Mouse (Mus musculus) lung, postnatal 14 days (tissue): ENCODE data around the gene Zdhhc14.

Experiments used
- DNase-seq: peaks from one replicate; pipeline ENCODE4 v3.0.0; 2021

Zdhhc14 gene

DNA sequence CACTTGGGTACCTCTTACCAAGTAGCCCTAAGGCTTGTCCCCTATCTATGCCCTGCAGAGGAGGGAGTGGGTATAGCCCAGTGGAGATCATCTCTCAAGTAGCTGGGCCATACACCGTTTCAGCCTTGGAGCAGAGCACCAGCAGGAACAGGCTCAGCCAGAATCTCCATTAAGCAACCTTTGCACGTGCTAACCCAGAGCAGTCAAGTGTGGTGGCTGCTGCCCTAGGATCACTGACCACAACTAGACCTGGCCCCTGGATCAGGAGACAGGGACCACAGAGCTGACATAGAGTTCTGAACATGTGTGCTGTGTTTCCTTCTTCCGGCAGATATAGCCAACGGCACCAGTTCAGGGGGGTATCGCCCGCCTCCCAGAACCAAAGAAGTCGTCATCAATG, 193.0 kb downstream of the Zdhhc14 start:
- no peak for DNase-seq

DNA sequence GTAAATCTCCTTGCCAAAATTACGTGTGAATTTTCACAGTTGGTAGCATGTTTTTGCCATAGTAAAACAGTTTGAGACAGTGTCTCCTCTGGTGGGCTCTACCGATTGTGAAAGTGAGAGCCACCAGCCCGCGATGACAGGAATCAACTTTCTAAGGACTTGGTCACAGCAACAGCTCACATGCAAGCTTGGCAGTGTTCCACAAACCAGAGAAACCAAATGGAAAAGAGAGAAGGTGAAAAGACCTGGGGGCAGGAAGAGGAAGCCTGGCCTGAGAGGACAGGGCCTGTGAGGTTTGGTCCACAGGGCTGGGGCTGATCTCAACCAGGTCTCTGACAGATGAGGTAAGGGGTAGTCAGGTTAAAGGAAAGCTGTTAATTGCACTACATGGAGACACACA, 195.5 kb downstream of the Zdhhc14 start:
- DNase-seq = no peak

DNA sequence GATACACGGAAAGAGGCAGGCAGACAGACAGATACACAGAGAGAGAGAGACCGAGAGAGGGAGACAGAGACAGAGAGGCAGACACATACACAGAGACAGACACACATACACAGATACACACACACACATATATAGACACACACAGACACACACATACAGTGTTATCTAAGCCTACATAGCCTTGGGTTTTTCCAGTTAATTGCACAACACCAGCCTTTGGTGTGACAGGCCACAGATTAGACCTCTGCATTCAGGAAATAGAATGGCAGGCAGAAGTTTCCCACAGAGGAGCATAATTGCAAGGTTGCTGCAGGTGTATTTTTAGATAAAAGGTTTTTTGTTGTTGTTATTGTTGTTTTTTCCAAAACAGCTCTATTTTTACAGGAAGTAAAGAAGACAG, 195.9 kb downstream of the Zdhhc14 start:
- no peak for DNase-seq

DNA sequence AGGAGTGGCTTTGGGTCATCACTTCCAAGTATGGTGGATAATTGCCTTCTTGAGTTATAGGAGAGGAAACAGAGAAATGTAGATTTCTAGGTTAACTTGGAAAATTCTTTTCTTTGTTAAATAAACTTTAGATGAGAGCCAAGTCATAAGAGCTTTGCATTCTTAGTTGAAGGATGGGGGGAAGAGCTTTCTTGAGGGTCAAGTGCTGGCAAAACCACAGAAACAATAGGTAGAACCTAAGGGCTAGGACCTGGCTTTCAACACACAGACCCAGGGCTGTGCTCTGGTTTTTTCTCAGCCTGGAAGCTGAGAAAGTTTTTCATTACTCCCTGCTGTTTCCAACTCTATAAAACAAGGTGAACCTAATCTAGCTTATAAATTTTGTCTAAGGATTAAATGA, 196.3 kb downstream of the Zdhhc14 start:
- DNase-seq = no peak

DNA sequence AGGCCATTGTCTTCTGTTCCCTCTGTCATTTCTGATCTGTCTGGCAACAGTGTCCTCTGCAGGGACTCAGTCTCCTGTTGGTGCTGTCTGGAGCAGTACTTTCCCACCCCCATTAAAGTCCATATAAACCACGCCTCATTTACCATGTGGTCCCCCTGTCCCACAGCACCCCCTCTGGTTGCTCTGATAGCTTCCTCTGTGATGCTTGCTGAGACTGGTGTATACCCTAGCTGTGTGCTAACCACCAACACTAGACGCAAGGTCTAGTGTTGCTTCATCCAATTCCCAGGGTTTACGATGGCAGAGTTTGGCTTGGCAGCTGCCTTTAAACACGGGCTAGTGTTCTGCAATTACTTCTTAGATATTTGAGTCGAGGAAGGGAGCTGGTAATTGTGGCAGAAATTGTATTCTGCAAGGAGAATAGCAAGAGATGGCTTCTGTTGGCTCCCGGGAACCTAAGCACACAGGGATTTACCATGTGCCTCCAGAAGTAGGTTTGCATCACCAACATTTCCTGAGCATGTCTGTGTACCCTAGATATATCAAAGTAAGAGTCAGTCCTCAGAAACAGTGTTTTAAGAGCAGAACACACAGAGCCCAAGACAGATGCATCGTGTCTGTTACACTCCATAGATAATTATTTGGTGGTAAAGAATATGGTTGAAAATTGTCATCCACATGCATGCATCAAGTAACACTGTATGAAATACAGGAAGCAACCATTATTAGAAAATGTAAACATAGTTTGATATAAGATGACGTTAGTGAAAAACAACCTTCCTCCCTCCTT, 198.6 kb downstream of the Zdhhc14 start:
- DNase-seq = peak; percentile 20

DNA sequence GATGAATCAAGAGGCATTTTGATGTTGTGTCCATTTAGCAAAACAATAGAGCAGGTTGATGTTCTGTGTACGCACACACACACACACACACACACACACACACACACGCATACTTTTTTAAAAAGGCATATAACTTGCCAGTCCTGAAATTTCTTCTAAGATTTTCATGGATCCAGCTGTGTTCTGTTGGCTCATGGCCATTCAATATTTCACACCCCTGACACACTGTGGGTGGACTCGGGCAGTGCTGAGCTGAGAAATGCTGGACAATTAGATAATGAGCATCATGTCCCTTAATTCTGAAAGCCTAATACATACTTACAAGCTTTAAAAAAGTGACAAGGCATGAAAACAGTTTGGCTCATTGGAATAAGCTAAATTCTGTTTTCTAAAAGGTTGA, 200.3 kb downstream of the Zdhhc14 start:
- DNase-seq = no peak

DNA sequence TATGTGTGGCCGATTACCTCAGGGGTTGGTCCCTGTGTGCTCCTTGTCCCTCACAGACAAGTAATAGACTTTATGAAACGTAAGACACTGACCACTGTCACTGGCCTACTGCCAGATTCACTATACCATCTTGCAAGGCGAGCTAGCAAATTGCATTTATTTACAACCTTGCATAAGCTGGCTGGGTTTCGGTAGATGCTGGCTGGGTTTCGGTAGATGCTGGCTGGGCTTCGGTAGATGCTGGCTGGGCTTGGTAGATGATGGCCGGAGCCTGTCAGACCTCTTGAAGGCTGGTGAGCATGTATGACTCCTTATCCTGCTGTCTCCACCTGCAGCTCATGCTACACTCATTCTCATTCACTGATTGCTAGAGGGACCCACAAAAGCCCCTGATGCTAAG, 200.9 kb downstream of the Zdhhc14 start:
- DNase-seq = no peak

DNA sequence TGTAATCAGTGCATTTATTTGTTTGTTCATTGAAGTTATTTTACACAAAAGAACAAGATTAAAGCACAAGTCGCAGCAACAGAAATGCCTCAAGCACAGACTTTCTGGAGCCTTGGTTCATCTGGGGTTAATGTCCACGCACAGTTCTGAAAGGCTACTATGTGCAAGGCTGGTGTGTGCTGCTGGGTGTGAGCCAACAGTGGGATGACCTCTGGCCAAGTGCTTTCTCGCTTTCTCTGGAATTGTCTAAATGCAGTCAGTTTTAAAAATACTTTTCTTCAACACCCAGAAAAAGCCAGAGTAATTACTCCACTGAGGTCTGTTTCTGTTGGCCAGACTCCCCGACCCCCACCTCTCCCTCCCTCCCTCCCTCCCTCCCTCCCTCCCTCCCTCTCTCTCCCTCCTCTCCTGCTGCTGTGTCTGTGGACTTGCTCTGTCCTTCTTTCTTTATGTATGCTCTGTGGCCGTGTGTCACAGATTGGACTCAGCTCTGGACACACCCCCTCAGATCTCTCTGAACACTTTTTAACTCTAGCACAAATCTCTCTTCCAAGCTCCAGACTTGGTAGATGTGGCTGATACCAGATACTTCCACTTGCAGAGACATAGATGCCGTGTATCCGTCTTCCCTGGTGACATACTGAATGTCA, 206.2 kb downstream of the Zdhhc14 start:
- peak; percentile 17 for DNase-seq

DNA sequence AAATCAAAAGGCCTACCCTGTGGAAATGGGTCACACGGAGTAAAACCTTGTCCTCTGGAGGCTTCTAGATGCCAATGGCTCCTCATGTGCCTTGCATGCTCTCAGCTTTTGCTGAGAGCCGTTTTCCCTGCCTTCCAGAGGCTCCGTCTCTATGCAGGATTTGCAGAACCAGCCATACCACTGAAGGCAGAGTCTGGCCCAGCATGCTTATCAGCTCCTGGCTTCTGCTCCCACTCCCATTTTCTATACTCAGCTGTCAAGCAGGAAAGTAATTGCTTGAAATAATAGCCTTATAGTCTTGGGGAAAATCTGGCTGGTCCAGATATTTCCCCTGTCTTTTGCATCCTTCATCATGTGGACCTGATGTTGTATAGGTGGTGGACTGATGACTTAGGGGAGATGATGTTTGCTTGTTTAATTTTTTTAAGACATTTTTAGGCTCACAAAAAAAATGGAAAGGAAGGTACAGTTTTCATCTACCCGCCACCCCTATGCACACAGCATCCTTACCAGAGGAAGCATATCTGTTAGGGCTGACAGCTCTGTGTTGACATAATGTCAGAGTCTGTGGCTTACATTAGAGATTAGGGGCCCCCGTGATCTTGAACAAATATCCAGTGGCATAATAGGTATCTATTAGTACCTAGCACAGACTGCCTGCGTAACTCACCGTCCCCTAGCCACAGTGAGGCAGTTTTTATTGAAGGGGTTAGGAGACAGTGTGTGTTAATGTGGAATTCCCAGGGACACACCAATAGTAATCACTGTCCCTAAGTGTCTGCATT, 218.2 kb downstream of the Zdhhc14 start:
- no peak for DNase-seq

DNA sequence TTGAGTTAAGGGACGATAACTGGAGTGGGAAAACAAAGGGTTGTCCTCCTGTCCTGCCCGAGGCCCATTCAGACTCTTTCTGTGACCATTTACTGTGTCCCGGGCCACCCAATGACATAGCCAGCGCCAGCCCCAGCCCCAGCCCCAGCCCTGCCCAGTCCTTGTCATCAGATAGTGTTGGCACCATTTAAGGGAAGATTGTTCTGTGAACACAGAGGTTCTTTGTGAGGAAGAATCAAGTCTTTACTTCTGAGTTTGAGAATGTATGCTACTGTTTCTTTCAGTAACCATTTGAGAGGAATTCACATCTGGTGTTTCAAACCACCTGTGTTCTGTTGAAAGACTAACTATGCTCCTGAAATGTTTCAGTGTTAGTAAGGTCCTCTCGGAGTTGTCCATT, 219.5 kb downstream of the Zdhhc14 start:
- no peak for DNase-seq

DNA sequence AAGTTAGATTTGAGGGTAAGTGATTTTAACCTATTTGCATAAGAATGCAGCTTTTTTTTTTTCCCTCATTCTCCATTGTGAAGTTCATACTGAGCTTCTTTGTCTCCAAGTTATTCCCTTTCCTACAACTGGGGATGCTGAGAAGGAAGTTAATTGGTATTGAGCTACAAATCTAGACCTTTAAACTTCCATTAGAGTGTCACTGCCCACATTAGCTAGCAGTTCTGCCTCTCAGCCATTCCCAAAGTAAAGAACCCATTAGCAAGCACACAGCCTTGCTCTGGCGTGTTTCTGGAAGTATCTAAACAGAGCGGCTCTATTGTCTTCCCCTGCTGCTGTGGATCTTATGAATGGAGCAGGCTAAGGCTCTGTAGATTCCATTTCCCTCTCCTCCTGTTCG, 220.8 kb downstream of the Zdhhc14 start:
- DNase-seq = no peak

DNA sequence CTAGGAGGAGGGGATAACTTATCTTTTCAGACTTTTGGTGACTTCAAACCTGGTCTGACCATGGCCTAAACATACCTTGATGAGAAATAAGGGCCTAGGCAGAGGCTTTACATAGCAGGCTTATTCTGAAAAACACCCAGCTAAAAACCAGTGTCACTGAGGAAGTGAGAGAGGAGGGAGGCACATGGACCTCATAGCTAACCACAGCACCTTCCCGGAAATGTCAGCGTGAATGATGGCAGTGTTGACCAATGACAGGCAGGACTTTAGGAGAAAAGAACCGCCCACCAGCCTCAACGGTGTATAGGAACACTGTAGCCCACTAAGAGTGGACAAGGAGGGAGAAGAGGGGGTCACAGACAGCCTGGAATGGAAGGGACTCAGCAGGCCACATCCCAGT, 224.6 kb downstream of the Zdhhc14 start:
- no peak for DNase-seq

DNA sequence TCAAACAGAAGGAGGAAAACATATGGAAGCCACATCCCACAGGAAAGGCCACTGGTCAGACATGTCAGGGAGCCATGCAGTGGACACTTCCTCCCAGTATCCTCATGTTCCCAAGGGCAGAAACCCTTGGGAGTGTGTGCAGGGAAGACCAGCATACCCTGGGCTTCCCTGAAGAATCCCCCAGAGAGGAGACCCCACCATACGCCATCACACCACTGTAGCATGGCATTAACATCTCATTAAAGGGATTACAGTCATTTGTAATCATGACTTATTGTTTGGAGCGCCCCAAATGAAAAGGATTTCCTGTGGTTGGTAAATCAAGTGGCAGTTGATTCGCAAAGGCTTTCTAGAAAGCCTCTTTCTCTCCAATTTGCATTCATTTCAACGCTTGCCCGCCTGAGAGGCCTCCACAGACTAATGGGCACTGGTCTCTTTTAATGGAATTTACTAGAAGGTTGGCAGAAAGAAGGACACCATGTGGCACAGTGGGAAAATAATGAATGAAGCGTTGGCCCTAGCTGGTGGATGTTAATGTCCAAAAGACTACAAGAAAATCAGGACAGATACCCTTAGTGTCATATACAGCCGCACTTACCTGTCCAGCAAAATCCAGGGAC, 226.5 kb downstream of the Zdhhc14 start:
- no peak for DNase-seq

DNA sequence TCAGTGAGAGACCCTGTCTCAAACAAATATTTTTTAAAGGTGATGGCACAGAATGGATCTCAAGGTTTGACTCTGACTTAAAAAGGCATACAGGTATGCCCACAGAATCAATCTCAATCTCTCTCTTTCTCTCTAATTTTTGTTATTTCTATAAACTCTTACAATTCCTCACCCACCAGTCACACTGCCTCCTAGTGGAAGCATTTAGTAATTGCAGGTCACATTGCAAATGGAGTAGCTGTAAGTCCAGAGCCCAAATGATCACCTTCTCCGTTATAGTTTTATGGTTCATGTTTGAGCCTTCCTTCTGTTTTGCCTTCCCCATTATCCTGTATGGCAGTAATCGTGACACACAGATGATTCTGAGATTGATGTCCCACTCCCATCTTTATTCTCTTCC, 230.4 kb downstream of the Zdhhc14 start:
- DNase-seq = no peak

DNA sequence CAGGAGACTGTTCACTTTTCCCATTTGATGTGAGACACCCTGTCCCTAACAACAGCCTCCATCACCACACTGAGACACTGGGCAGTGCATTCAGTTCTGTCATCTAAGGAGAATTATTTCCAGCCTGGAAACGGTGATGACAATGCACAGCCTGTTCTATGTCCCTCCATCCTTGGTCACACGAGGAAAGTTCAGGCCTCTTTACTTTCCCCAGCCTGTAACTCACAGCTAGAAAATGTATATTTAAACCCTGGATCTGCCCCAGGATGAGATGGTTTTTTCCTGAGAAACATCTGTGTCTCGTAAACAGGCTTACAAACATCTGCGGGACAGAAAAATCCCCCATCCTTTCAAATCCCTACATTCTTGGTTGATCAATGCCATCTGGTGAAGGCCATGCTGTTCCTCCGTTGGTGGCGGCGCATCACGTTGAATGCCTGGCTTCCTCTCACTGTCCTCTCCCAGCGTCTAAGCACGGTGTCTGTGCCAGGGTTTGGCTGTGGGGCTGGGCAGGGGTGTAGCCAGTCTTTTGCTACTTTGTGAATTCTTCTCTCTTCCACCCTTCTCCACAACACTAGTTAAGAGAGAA, 231.3 kb downstream of the Zdhhc14 start:
- DNase-seq = no peak

DNA sequence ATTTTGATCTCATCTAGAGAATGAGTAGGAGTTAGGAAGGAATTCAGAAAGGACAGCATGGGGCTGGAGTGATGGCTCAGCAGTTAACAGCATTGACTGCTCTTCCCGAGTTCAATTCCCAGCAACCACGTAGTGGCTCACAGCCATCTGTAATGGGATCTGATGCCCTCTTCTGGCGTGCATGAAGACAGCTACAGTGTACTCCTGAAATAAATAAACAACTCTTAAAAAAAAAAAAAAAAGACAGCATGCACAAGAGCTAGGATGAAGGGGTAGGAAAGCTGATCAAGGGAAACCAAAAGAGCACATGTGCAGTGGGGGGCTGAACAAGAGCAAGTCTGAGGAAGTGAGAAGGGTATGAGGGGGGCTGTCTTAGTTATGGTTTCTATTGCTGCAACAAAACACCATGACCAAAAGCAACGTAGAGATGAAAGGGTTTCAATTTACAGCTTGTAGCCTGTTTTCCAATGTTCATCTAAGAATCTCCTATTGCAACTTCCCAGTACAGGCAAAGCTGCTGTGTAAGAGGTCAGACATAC, 237.3 kb downstream of the Zdhhc14 start:
- no peak for DNase-seq

DNA sequence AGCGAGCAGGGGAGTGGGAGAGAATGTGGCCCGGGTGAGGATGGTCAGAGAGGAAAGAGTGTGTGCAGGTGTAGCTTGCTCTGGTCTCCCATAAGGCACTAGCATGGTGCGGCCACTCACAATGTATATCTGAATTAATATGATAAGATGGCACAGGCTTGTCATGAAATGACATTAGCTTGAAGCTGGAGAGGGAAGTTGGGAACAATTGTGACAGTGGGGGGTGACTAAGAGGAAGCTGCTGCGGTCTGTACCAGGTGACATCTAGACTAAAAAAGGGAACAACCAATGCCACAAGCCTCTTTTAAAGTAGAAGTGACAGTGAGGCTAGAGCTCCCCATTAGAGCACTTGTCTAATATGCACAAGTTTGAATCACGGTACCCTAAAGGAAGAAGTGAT, 238.2 kb downstream of the Zdhhc14 start:
- DNase-seq = no peak

DNA sequence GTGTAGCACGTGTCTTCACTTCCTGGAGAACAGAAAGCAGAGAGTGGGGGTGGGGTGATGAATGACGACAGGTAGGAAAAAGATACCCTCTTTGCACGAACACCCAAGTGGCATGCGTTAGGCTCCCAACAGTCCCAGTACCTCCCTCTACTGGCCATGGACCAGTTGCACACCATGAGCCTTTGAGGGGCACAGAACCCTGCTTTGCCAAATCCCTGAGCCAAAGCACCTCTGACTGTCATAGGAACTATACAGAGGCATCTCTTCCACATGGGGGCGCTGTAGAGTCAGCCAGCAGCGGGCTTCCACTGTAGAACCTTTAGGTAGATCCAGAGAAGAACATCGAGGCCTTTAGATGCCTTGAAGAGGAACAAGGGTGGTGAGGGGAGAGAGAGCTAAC, 241.0 kb downstream of the Zdhhc14 start:
- DNase-seq = peak; percentile 61

DNA sequence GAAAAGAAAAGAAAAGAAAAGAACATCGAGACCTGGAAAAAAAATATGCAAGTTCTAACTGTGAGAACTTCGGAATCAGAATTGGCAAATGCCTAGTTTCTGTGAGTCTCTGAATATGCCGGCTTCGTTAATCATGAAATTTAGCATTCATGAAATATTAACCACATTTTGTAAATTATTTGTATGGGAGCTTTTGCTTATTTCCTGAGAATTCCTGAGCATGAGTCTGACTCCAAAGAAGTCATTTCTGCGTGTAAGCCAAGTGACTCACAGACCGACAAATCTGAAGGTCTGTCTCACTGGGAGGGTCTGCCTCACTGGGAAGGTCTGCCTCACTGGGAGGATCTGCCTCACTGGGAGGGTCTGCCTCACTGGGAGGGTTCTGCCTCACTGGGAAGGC, 248.7 kb downstream of the Zdhhc14 start:
- no peak for DNase-seq

DNA sequence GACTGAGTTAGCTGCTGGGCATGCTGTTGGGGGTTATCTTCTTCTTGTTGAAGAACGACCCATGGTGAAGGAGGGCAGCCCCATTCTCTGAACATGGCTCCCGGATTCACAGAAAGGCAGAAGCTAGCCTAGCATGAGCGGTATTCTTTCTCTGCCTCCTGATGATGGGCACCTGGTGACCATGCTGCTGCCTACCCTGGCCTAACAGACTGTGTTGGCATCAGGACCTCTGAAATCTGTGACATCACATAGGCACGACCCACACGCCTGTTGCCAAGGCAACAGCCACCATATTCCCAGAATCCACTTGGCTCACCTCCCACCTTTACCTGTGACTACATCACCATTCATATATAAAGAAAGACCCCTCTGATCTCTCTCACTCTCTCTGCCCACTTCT, 251.7 kb downstream of the Zdhhc14 start:
- DNase-seq = no peak

DNA sequence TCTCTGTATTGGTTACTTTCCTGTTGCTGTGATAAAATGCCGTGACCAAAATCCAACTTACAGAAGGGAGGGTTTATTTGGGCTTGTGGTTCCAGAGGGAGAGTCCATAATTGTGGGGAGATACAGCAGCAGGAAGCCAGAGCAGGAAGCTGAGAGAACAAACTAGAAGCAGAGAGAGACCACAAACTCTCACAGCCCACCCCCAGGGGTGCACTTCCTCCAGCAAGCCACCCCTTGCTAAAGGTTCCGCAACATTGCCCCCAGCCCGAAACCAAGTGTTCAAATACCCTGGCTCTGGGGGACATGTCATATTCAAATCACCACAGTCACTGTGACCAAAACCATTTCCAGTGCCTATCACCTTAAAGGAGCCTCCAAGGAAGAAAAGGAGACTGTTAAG, 254.0 kb downstream of the Zdhhc14 start:
- no peak for DNase-seq

DNA sequence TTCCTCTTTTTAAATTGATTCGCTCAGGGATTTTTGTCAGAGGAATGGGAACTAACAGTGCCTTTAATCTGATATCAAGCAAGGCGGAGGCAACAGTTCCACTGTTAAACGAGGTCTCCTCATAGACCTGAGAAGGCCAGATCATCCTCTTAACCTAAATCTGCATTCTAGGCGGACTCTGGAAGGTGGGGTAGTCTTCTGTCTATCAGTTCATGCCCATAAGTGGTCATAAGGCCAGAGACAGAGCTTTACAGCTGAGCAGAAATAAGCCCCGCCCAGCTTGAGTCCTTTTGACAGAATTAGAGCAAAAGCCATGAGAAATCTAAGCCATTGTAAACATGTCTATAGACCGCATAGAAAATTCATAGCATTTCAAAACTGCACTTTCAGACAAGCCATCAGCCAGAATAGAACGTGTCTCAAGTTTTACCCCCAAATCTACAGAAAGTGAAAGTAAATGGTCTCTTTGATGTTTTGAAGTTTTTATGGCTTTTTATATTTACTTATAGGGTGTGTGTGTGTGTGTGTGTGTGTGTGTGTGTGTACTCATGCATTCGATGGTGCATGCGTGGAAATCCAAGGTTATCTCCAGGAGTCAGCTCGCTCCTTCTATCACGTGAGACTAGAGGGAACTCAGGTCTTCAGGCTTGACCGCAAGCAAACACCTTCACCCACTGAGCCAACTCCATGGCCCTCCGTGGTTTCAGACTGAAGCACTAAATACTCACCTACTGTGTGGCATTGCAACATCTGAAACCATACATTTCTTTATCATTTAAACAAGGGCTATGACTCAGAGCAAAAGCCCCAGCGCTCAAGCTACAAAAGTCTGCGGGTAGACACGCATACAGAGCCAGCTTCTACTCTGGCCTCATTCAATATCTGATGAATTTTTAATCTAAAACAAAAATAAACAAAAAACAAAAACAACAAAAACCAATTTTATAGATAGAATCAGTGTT, 255.5 kb downstream of the Zdhhc14 start:
- DNase-seq = no peak
